Mouse (Mus musculus) gastrocnemius, postnatal 36 days (tissue): ENCODE measurements around the gene Myh8. TPM values are rescaled to one million over a fixed set of nuclear protein-coding genes. Genes with fewer than 3 reads are reported as not detected.
A peak's percentile ranks its signal among the peaks of the same experiment; 100 is the strongest.

Experiments
- DNase-seq, 2 experiments: peaks; one replicate each; pipeline ENCODE4 v3.0.0; 2022
- intact Hi-C: fragments of 180-260 bp; cut with DNase I; formaldehyde crosslinking; loops from one replicate; pipeline ENCODE4 v1.15.1; 2025
- long read RNA-seq, 2 experiments: library from polyadenylated mRNA; stranded (forward); transcript quantifications; one replicate each; pipeline ENCODE4 v2.0.0; 2021
- total RNA-seq, 2 experiments: library from RNA; stranded (reverse); gene quantifications; 2 replicates each; pipeline ENCODE4 v1.2.3; 2021

Gene Myh8
- total RNA-seq = 100 to 1,000 TPM; 268 to 306 TPM
- long read RNA-seq, experiment 1, partial matches to known transcripts = 1 of 2 reads
- long read RNA-seq, experiment 1, other reads (novel, unspliced or antisense) = 1 of 2 reads
- long read RNA-seq, experiment 2, partial matches to known transcripts = 1 of 1 reads
- long read RNA-seq, experiment 2, other reads (novel, unspliced or antisense) = 0 of 1 reads

DNA sequence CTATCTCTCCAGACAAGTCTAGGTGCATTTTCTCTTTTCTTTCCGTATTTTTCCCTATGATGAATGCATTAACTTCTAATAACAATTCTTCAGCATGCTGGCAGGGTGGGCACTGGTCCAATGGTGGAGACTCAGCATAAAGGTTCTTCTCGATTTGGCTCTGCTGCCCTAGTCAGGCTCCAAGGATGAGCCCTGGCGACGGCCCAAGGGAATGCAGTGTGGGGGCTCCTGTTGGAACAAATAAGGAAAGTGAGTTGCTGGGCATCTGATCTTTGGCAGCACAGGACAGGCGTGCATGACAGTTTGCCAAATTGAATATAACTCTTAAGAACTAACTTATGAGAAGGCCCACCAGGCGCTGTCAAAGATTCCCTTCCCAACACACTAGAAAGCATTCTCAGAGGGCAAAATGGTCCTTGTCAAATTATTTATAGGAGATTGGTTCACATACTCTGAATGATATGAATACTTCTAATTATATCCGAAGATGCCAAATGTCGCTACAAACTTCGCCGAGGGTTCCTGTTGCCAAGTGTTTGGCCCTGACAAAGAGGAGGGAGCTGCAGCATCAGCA lies at the start of gene Myh8:
Myh8 (plus strand) TSS at position 524 of the 574 bp plus-strand sequence.
- intact Hi-C loops = loop anchor here (5.0 kb wide), 1 partner anchor 76 kb away; no protein-coding TSS in a partner anchor
- DNase-seq = no peak

DNA sequence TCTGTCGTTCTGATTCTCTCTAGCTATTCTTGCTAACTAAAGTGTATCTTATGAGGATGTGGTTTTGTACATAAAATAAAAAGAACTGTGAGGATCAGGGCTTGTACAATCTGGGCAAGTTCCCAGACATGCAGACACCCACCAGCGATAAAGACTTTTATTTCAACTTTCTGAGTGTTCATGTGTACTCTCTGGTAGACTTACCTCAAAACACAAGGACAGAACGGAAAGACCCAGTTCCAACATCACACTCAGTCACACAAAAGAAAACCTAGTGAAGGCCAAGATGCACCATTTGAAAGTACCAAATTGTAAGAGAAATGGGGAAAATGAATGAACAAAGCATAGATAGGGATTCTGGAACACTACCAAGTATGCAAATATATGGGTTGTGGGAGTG lies 48.2 kb upstream of the Myh8 start:
- DNase-seq = no peak
- intact Hi-C loops = no loop called here

DNA sequence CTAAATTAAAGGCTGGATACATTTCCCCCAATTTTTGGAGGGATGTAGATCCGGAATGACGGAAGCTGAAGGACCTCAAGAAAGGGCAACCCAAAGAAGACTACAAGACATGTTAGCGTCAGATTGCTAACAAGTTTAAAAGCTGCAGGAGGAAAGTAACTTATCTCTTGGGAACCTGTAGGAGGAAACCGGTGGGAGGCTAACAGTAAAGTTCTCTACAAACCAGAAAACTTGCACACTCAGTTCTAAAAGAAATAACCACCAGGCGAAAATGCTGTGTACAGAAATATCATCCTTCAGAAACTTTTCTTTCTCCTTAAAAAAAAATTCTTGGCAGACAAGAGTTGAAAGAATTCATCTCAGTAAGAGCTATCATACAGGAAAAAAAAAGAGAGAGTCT lies 47.8 kb upstream of the Myh8 start:
- no peak for DNase-seq
- intact Hi-C loops = no loop called here

DNA sequence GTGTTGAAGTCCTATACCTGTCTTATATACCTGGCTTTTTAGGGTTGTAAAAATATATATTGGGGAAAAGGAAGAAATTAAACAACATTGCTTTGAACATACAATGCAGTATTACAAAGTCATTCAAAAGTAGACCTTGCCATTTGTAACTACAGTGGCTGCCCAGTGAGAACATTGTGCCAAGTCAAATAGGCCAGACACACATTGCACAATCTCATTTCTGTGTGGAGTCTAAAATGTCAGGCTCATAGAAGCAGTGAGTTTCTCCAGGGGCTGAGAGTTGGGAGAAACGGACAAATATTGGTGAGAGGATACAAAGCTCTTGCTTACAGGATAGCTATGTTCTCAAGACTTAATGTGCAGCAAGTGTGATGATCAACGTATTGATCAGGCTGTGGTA lies 47.0 kb upstream of the Myh8 start:
- intact Hi-C loops = loop anchor here (2.0 kb wide), 1 partner anchor 81 kb away; no protein-coding TSS in a partner anchor
- DNase-seq = no peak

DNA sequence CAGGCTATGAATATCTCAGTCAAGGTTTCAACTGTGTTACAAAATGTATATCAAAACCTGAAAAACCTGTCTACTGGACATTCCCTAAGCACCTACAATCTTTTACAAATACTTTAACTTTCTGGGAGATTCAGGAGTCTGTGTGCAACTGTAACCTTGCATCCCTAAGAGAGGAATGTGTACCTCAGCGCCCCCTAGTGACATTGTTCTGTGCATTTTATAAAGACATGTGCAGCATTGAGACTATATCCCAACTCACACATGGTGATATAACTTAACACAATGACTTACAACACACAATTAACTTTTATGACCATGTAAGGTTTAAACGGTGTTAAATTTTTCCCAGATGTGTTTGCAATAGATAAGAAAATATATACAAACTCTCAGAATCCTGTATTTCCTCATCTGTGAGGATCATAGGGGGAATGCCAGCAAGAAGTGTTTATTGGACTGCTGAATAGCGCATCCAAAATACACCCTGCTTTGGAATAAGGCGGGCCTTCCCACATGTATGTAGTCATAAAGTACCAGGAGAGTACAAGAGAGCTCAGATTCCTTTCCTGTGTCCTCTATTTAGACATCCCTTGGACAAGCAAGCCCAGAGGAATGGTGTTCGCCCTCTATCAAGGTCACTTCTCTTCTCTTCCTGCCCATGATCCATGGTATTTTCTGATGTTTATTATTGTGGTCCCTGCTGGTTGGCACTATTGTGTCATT lies 41.1 kb upstream of the Myh8 start:
- intact Hi-C loops = loop anchor here (2.0 kb wide), 2 partner anchors 115 to 123 kb away; no protein-coding TSS in a partner anchor
- DNase-seq = peak in 1 of 2 experiments; percentile 58

DNA sequence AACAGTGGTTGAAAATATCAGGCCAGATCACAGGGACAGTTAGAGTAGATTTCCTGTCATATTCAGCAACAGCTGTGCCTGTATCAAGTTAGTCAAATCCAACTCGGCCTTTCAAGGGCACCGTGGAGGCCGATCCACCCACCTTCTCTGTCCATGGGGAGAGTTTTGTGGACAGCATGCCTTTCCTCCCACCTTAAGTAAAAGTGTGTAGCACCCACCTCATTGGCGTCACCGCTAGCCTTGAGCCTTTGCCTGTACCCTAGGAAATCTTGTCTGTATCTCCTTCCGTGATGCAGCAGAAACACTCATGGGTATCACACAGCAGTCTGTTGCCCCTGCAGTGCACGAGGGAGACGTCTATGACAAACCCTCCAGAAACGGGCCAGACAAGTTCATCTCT lies 40.1 kb upstream of the Myh8 start:
- intact Hi-C loops = loop anchor here (2.0 kb wide), 2 partner anchors 116 to 124 kb away; no protein-coding TSS in a partner anchor
- DNase-seq = no peak

DNA sequence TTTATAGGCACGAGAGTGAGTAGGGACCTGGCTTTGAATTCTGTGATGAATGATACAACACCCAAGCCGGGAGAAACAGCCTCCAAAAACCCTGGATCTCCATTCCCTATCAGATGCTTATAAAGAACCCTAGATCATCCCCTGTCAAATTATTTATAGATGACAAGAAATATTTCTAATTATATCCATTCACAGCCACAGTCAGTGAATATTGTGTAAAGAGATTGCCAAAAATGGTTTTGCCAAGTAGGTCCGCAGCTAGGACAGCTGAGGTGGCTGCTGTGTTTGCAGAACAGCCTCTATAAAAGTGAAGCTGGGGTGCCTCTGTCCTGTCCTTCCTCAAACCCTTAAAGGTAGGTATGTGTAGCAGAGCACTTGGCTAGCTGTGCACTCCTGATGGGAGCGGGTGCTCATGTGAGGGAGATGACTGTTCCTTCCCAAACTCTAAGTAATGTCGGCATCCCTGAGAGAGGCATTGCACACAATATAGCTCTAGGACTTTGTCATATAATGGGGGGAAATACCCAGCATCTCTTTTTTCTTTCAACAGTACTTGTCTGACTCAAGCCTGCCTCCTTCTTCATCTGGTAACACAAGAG lies 39.3 kb upstream of the Myh8 start, which contains the start of gene Myh4:
Myh4 (plus strand) TSS at position 549 of the 599 bp plus-strand sequence.
- intact Hi-C loops = loop anchor here (2.0 kb wide), 2 partner anchors 117 to 125 kb away; no protein-coding TSS in a partner anchor
- no peak for DNase-seq

DNA sequence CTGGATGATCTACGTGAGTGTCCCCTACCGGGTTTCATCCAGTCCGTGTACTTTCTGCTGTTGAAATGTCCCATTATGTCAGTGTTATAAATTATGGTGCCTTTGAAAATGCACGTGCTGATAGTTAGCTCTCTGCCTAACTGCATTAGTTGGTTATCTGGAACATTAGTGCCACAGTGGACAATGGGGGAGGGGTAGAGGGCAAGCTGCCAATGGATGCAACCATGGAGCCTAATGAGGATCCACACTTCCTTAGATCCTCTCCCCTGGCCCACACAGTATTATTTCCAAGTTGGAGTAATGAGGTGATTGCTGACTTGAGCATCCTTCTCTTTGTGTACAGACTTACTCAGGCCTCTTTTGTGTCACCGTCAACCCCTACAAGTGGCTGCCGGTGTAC lies 35.9 kb upstream of the Myh8 start:
- intact Hi-C loops = no loop called here
- no peak for DNase-seq

DNA sequence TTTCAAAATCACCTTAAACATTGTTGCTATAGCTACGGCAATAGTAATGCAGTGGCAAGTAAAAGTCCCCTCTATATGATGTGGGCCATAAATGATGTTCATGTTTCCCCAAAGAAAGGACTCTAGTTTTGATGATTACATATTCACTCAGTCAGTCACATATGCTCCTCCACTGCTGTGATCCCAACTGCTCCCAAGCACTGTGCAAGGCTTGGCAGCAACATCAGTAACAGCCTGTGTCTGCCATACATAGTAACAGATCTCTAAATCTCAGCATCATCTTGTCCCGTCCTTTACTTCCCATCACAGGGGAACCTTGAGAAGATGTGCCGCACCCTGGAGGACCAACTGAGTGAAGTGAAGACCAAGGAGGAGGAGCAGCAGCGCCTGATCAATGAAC lies 23.2 kb upstream of the Myh8 start:
- intact Hi-C loops = no loop called here
- DNase-seq = no peak

DNA sequence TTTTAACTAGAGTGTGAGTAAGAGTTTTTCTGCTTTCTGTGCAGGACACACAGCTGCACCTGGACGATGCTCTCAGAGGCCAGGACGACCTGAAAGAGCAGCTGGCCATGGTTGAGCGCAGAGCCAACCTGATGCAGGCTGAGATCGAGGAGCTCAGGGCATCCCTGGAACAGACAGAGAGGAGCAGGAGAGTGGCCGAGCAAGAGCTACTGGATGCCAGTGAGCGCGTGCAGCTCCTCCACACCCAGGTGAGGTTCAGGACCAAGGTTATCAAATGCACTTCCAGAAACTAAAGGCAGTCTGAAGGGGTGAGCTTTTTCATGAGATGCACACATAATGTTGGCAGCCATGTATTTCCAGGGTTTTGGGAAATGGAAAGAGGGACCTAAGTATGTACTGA lies 19.9 kb upstream of the Myh8 start:
- no peak for DNase-seq
- intact Hi-C loops = no loop called here

DNA sequence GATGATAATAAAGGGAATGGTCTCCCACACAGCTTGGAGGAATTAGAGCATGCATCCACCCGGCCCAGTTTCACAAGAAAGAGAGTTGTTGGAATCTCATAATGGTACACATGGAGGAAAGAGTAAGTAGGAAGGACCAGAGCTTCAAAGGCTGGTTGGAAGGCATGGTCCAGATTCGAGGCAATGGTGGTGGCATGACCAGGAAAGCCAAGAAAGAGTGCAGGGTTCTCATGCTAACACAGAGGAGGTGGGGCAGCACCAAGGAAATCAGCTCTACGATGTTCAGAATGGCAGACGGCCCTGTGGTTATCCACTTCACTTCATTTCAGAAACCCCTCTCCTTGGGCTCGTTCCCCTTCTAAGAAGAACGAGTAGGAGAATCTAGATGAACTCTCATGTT lies 16.0 kb upstream of the Myh8 start:
- intact Hi-C loops = no loop called here
- DNase-seq = no peak

DNA sequence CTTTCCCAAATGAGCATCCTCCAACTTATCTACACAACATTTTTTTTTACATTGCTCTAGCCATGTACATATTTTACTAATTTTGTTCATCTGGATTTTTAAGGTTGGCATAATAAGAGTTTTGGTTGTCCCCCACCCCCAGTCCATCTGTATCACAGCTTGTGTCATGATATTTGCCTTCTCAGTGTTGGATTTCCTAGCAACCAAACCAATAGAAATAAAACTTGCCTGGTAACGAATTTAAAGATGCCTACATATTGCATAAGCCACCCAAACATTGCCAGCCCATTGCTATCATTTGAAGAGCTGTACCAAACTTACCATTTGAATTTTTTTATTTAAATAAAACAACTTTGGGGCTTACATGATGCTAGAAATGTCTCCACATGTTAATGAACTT lies 16.5 kb downstream of the Myh8 start:
- intact Hi-C loops = no loop called here

DNA sequence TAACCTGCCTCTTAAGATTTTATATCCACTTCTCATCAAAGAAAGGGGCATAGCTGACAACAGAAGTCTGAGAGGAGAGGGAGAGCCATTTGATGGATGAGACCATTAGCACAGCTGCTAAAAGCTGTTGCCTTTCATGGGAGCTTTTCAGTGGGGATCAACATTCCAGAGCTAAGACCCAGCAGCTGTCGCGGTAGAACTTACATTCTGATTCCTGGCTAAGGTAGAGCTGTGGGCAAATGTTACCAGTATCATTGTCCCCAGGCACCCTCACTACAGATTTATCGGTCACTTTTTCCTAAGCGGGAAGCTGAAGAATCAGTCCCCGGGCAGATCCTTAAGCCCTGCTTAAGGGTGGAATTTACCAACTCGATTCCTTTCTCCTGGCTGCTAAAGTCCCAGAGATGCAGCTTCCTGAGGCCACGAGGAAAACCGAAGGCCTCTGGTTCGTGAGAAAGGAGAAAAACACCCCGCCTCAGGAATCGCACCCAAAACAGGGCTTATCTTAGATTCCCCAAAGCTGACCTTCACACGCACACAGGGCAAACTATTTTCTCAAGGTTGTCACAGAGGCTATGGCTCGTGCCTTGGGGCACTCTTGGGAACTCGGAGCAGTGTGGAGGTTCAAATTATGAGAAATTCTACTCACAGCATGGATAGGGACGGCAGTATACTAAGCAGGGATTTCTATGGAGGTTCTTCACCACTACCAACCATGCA lies 37.0 kb downstream of the Myh8 start:
- no peak for DNase-seq
- intact Hi-C loops = no loop called here

More for the DNA sequence above, 16.5 kb downstream of the Myh8 start:
- no peak for DNase-seq

DNA sequence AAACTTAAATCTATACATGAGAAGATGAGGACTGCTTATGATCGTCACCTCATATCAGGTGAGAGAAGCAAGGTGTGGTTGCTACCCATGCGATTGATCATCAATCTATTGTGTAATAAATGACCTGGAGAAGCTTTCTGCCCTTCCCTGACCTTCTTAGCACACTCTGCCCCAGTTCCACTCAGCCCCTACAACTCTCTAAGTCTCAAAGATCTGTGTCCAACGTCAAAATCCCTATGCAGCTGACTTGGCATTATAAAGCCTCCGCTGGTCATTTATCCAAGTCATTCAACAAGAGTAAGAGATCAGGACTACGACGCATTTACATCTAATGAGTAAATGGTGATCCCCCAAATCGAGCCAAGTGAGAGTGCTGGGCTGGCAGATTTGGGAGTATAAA lies 44.4 kb downstream of the Myh8 start, which contains the start of gene Myh13:
Myh13 (plus strand) TSS at position 301 of the 400 bp plus-strand sequence.
- DNase-seq = no peak
- intact Hi-C loops = no loop called here

DNA sequence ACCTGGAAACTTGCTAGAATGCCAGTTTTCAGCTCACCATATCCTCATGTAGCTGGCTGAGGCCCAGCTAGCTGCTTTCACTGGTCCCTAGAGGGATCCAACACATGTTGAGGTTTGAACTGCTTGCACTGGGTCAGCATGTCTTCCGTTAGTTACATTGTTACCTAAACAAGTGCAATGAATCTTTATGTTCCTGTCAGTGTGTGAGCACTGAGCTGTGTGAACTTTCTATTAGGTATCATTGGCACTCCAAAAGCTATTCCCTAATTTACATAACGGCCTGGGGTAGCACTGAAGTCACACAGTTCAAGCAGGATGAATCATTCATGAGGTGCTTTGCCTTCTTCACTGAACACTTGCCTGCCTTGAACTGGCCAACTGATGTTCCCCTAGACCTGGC lies 49.6 kb downstream of the Myh8 start:
- intact Hi-C loops = no loop called here
- no peak for DNase-seq

DNA sequence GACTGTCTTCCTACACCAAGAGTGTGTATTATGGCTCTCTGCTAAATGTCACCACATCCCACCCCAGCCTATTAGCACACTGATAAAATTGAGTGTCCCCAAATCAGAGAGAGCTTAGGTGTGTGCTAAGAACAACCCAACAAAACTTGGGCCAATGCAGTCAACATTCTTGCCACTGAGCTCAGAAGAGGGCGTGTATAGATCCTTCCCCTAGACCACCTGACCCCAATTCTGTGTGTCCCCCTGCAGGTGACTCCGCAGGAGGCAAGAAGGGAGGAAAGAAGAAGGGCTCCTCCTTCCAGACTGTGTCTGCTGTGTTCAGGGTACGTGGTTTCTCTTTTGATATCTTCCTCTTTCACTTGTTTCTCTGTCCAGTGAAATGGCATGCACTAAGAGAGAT lies 67.6 kb downstream of the Myh8 start:
- no peak for DNase-seq
- intact Hi-C loops = no loop called here

DNA sequence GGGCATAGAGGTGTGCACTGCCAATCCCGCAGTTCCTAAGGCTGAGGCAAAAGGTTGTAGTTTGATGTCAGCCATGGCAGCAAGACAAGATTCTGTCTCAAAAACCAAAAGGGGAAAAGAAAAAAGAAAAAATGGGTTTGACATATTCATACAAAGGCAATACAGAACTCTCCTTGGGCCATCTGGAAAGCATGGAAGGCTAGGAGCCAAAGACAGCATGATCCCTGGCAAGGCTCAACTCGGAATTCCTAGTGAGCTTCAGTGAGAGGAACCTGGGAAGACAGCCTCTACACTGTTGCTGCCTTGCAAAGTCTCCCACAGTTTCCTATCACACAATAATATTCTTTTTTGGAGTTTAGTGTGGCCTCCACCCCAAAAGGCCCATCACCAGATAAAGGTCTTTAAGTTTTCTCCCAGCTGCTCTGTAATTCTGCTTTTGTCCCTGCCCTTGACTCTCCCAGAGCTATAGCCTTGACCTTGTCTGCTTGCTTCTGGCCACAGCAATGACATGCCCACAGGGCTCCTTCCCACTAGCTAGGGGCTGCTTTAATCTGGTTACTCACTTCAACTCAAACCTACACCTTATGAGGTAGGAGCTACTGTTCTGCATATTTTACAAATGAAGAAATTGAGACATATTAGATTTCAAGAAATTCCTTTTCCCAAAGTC lies 68.4 kb downstream of the Myh8 start:
- DNase-seq = no peak

DNA sequence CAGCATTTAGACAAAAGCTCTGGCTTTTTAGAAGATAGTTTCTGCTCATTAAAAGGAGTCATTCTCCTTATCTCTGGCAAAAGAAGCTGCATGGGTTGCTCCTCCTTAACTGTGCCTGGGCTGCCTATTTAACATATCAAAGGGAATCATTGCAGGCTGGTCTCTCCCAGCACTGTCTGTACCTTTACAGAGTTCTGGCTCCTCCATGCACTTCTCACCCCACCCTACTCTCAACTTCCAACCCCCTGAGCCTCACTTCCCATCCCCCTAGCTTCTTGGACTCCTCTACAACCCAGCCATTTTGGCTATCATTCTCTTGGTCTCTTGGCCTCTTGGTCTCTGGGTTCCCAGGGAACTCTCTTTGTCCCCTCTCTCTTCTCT lies 68.9 kb downstream of the Myh8 start:
- intact Hi-C loops = no loop called here
- no peak for DNase-seq

More for the DNA sequence above, 68.4 kb downstream of the Myh8 start:
- intact Hi-C loops = no loop called here

DNA sequence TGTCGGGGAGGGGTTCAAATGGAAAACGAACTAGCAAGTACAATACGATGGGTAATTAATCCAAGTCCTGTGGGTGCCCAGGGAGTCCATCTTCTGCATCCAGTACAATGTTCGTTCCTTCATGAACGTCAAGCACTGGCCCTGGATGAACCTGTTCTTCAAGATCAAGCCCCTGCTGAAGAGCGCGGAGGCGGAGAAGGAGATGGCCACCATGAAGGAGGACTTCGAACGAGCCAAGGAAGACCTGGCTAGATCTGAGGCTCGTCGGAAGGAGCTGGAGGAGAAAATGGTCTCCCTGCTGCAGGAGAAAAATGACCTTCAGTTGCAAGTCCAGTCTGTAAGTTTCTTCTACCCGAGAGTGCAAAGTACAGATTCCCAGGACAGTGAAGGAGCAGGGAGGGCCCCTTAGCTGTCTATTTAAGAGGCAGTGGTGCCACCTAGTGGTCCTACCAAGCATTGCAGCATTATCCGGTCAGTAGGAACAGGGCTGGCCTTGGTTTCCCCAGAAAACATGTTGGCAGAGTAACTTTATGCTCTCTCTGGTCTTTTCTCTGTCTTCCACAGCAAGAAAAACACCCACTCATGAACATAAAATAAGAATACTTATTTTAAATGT lies 73.3 kb downstream of the Myh8 start:
- intact Hi-C loops = loop anchor here (5.0 kb wide), 1 partner anchor 73 kb away; the partner anchor contains the start of gene Myh8
- peak; percentile 69 for DNase-seq
